ENCODE assay signal across 8 mouse cellular contexts in genomic region chr12:24706764-24707479, GRCm38 (mm10). TPM values are rescaled to one million over a fixed set of nuclear protein-coding genes. Genes with fewer than 3 reads are reported as not detected.
A peak's percentile ranks its signal among the peaks of the same experiment; 100 is the strongest.
DNase-seq lines count a peak whose midpoint lies in the region; ATAC-seq lines count a peak whose summit lies in the region.

No protein-coding gene starts in this region.

- peak overlapping the region; percentile 78; the same call in 1 of the 2 replicates for H3K9ac ChIP-seq in forebrain, embryonic 15.5 days (replicated peaks)
- no peak overlapping the region for H3K9ac ChIP-seq in midbrain, embryonic 15.5 days

- 2% methylated on average over 27 of the region's 27 CpGs for WGBS in forebrain, embryonic 15.5 days
- under 1% methylated on average over 27 of the region's 27 CpGs for WGBS in midbrain, embryonic 15.5 days

- H3K9me3 ChIP-seq in forebrain, embryonic 15.5 days = no peaks in the 10 kb centered on the region
- no peaks in the 10 kb centered on the region for H3K9me3 ChIP-seq in midbrain, embryonic 15.5 days

- peak overlapping the region; percentile 85 for H3K4me2 ChIP-seq in forebrain, embryonic 15.5 days (replicated peaks)
- H3K4me2 ChIP-seq in midbrain, embryonic 15.5 days = peak overlapping the region; percentile 89

- no peaks in the 10 kb centered on the region for H3K36me3 ChIP-seq in forebrain, embryonic 15.5 days
- no peaks in the 10 kb centered on the region for H3K36me3 ChIP-seq in midbrain, embryonic 15.5 days (replicated peaks)

- H3K4me3 ChIP-seq in forebrain, embryonic 15.5 days = peak overlapping the region; percentile 97
- H3K4me3 ChIP-seq in midbrain, embryonic 15.5 days = peak overlapping the region; percentile 95

- peaks cover 33% of the 10 kb centered on the region for H3K4me1 ChIP-seq in forebrain, embryonic 15.5 days
- peaks cover 28% of the 10 kb centered on the region for H3K4me1 ChIP-seq in midbrain, embryonic 15.5 days

- H3K27ac ChIP-seq in forebrain, embryonic 15.5 days (replicated peaks) = no peak overlapping the region
- no peak overlapping the region for H3K27ac ChIP-seq in midbrain, embryonic 15.5 days

- no peaks in the 10 kb centered on the region for H3K27me3 ChIP-seq in forebrain, embryonic 15.5 days
- H3K27me3 ChIP-seq in midbrain, embryonic 15.5 days (replicated peaks) = peaks cover 8% of the 10 kb centered on the region; the same call in 1 of the 2 replicates

- DNase-seq in adrenal gland, adult 2 months = peak; percentile 29
- no peak for DNase-seq in adrenal gland, adult 8-10 months
- DNase-seq in R1 (ENCODE audit: low read depth, low spot score) = peak; percentile 90
- DNase-seq in kidney, postnatal 10 days = peak; percentile 77
- DNase-seq in thymus, postnatal 14 days = peak; percentile 73
- no peak for DNase-seq in left cerebral cortex, adult 9 months (ENCODE audit: low spot score in 2 of 2)

- ATAC-seq in forebrain, embryonic 15.5 days (replicated peaks) = no peak
- no peak for ATAC-seq in midbrain, embryonic 15.5 days (replicated peaks)

RNA-seq across cellular contexts. Expression of gene Rrm2, which starts 1.1 kb away (rescaled TPM):
- 1 to 10 TPM; 7.7 to 9.1 TPM for total RNA-seq in adrenal gland, adult 2 months (2021)
- 2.8 and 6.0 TPM in 2 replicates for polyA plus RNA-seq in adrenal gland, adult 2 months (2012; rRNA removed)
- 10 to 100 TPM in 1 of 4 experiments, 1 to 10 TPM in 3; 4.9 to 10.4 (median 6.8) TPM for total RNA-seq in adrenal gland, adult 8-10 months (2022)
- 180 and 182 TPM in 2 replicates for polyA plus RNA-seq in forebrain, embryonic 15.5 days (2015; fragmentation: Nextera tagmentation; extraction: Ambion mirVana)
- polyA plus RNA-seq in midbrain, embryonic 15.5 days (2015; fragmentation: Nextera tagmentation; extraction: Ambion mirVana) = 46.2 and 48.6 TPM in 2 replicates

RNA-seq across cellular contexts. Expression of gene Cys1, which starts 25.3 kb away (rescaled TPM):
- total RNA-seq in adrenal gland, adult 2 months (2021) = 1 to 10 TPM; 2.4 to 4.5 TPM
- 5.6 and 6.0 TPM in 2 replicates for polyA plus RNA-seq in adrenal gland, adult 2 months (2012; rRNA removed)
- 1 to 10 TPM; 4.2 to 6.5 (median 6.4) TPM for total RNA-seq in adrenal gland, adult 8-10 months (2022)
- polyA plus RNA-seq in forebrain, embryonic 15.5 days (2015; fragmentation: Nextera tagmentation; extraction: Ambion mirVana) = 2.1 TPM in 2 replicates
- polyA plus RNA-seq in midbrain, embryonic 15.5 days (2015; fragmentation: Nextera tagmentation; extraction: Ambion mirVana) = 1.8 and 3.3 TPM in 2 replicates

RNA-seq across cellular contexts. Expression of gene Klf11, which starts 55.8 kb away (rescaled TPM):
- 10 to 100 TPM; 10.4 to 13.5 TPM for total RNA-seq in adrenal gland, adult 2 months (2021)
- polyA plus RNA-seq in adrenal gland, adult 2 months (2012; rRNA removed) = 8.3 and 9.1 TPM in 2 replicates
- total RNA-seq in adrenal gland, adult 8-10 months (2022) = 10 to 100 TPM; 10.9 to 15.3 (median 13.7) TPM
- polyA plus RNA-seq in forebrain, embryonic 15.5 days (2015; fragmentation: Nextera tagmentation; extraction: Ambion mirVana) = 16.6 and 17.7 TPM in 2 replicates
- 19.2 and 19.9 TPM in 2 replicates for polyA plus RNA-seq in midbrain, embryonic 15.5 days (2015; fragmentation: Nextera tagmentation; extraction: Ambion mirVana)

Comparison
In these comparisons a context has a peak if more than half of its experiments do, and no peak if none do; other contexts are left out.
1. DNase-seq: peak in adrenal gland, adult 2 months (single experiment), R1 (single experiment), kidney, postnatal 10 days (single experiment) and thymus, postnatal 14 days (single experiment); none in adrenal gland, adult 8-10 months (single experiment) and left cerebral cortex, adult 9 months (0 of 2).